ENCODE assay signal across 8 mouse cellular contexts in the genomic region with DNA sequence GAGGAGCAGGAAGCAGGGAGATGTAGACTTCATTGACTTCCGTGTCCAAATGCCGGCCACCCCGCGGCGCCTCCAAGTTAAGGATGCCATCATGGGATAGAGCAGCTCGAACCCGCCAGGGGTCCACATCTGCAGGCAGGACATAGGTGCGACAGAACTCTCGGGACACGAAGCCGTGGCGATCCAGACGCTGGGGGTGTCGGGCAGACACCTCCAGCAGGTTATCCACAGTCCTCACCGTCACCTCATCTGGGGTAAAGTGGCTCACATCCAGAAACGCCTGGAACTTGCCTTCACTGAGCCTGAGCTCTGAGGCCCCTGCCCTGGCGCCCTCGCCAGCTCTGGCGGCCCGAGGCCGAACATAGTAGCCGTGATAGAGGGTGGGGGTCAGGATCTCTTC. TPM values are rescaled to one million over a fixed set of nuclear protein-coding genes. Genes with fewer than 3 reads are reported as not detected.
DNase-seq lines count a peak whose midpoint lies in the region; ATAC-seq lines count a peak whose summit lies in the region.

A gene (plus strand): TSS at position 3 of the 400 bp plus-strand sequence.

- 57% methylated on average over 22 of the region's 22 CpGs for WGBS in lung, embryonic 16.5 days
- 72% methylated on average over 22 of the region's 22 CpGs for WGBS in embryonic facial prominence, embryonic 10.5 days
- 33% methylated on average over 22 of the region's 22 CpGs for WGBS in heart, embryonic 13.5 days

- ATAC-seq in lung, embryonic 16.5 days (ENCODE audit: low read depth), result no peak
- no peak for ATAC-seq in heart, embryonic 13.5 days (ENCODE audit: extremely low read depth, insufficient number of reproducible peaks, low FRiP score, low TSS enrichment)
- ATAC-seq in erythroblast, adult 5-6 weeks (replicated peaks; ENCODE audit: low FRiP score, poor library complexity, severe bottlenecking), result no peak

- no peaks in the 10 kb centered on the region for H3K36me3 ChIP-seq in lung, embryonic 16.5 days (ENCODE audit: control insufficient read depth, insufficient read depth, low read length)
- H3K36me3 ChIP-seq in embryonic facial prominence, embryonic 10.5 days (replicated peaks), result no peaks in the 10 kb centered on the region
- peaks cover 22% of the 10 kb centered on the region for H3K36me3 ChIP-seq in heart, embryonic 13.5 days

- no peak for DNase-seq in lung, postnatal 25 days (ENCODE audit: low spot score)
- no peak for DNase-seq in embryonic facial prominence, embryonic 10.5 days (ENCODE audit: low spot score)
- no peak for DNase-seq in left cerebral cortex, postnatal 25 days (ENCODE audit: low spot score in 2 of 2)
- DNase-seq in frontal cortex, postnatal 25 days (ENCODE audit: low spot score in 2 of 2), result no peak
- DNase-seq in testis, postnatal 14 days (ENCODE audit: low spot score), result no peak

- peak within 1 kb of the TSS; percentile 32 for H3K9ac ChIP-seq in lung, embryonic 16.5 days (ENCODE audit: low read length)
- peak within 1 kb of the TSS; percentile 91 for H3K9ac ChIP-seq in heart, embryonic 13.5 days

- H3K27me3 ChIP-seq in lung, embryonic 16.5 days (ENCODE audit: control insufficient read depth, insufficient read depth, low read depth, low read length), result no peaks in the 10 kb centered on the region
- peaks cover 35% of the 10 kb centered on the region for H3K27me3 ChIP-seq in embryonic facial prominence, embryonic 10.5 days (replicated peaks; ENCODE audit: low read depth, poor library complexity, severe bottlenecking)
- H3K27me3 ChIP-seq in heart, embryonic 13.5 days (replicated peaks), result no peaks in the 10 kb centered on the region

- H3K9me3 ChIP-seq in lung, embryonic 16.5 days (ENCODE audit: control insufficient read depth, low read length), result no peaks in the 10 kb centered on the region
- no peaks in the 10 kb centered on the region for H3K9me3 ChIP-seq in embryonic facial prominence, embryonic 10.5 days
- no peaks in the 10 kb centered on the region for H3K9me3 ChIP-seq in heart, embryonic 13.5 days

- peak within 1 kb of the TSS; percentile 21 for H3K4me3 ChIP-seq in lung, embryonic 16.5 days (ENCODE audit: low read length)
- no peak within 1 kb of the TSS for H3K4me3 ChIP-seq in embryonic facial prominence, embryonic 10.5 days
- peak within 1 kb of the TSS; percentile 66 for H3K4me3 ChIP-seq in heart, embryonic 13.5 days

- intact Hi-C loops in left cerebral cortex, postnatal 25 days (cut with DNase I), result no loop called here

- peaks cover 29% of the 10 kb centered on the region for H3K4me1 ChIP-seq in lung, embryonic 16.5 days (replicated peaks; ENCODE audit: control insufficient read depth, insufficient read depth, low read length)
- peaks cover 30% of the 10 kb centered on the region for H3K4me1 ChIP-seq in embryonic facial prominence, embryonic 10.5 days
- H3K4me1 ChIP-seq in heart, embryonic 13.5 days, result peaks cover 80% of the 10 kb centered on the region

- peak within 1 kb of the TSS; percentile 61 for H3K4me2 ChIP-seq in lung, embryonic 16.5 days (ENCODE audit: low read depth, low read length)
- peak within 1 kb of the TSS; percentile 80 for H3K4me2 ChIP-seq in heart, embryonic 13.5 days

- peak within 1 kb of the TSS; percentile 92 for H3K27ac ChIP-seq in lung, embryonic 16.5 days (ENCODE audit: low read length)
- peak within 1 kb of the TSS; percentile 11; the same call in 1 of the 2 replicates for H3K27ac ChIP-seq in embryonic facial prominence, embryonic 10.5 days (replicated peaks)
- peak within 1 kb of the TSS; percentile 100 for H3K27ac ChIP-seq in heart, embryonic 13.5 days (replicated peaks)

RNA-seq across cellular contexts. Expression of the gene that starts here (rescaled TPM):
- polyA plus RNA-seq in lung, embryonic 16.5 days (2015; fragmentation: Nextera tagmentation; extraction: Ambion mirVana), result 173 and 174 TPM in 2 replicates
- 12.3 and 12.9 TPM in 2 replicates for polyA plus RNA-seq in embryonic facial prominence, embryonic 10.5 days (2016; fragmentation: Nextera tagmentation; extraction: Ambion mirVana)
- polyA plus RNA-seq in heart, embryonic 13.5 days (2015; fragmentation: Nextera tagmentation; extraction: Ambion mirVana), result 1,022 and 1,124 TPM in 2 replicates
- total RNA-seq in left cerebral cortex, postnatal 25 days (2021), result 100 to 1,000 TPM; 125 to 140 TPM
- total RNA-seq in erythroblast, adult 5-6 weeks (2015; ENCODE audit: low replicate concordance), result not detected in 2 replicates
- total RNA-seq in erythroblast, adult 5-6 weeks (2017; ENCODE audit: low replicate concordance), result not detected in 2 replicates

Comparison
In these comparisons a context has a peak if more than half of its experiments do, and no peak if none do; other contexts are left out.
1. RNA of the gene that starts here (total RNA-seq): 125 to 140 TPM in left cerebral cortex, postnatal 25 days; not detected in erythroblast, adult 5-6 weeks; every median in the first group is over 100 times any median in the second.
2. RNA of the gene that starts here (polyA plus RNA-seq): 1,022 to 1,124 TPM in heart, embryonic 13.5 days and 173 to 174 TPM in lung, embryonic 16.5 days; 12.3 to 12.9 TPM in embryonic facial prominence, embryonic 10.5 days; every median in the first group is over 10 times any median in the second.
3. H3K27ac ChIP-seq: peak in every context shown above with its lines; median percentile 100 in heart, embryonic 13.5 days; 92 in lung, embryonic 16.5 days; 11 in embryonic facial prominence, embryonic 10.5 days.